Mouse (Mus musculus) G1E (cell line): Measurements from ENCODE around the gene Ugt1a10.

Source experiments
- CTCF ChIP-seq: IDR thresholded peaks from 2 replicates; pipeline ENCODE4 v1.5.1; 2012; ENCODE audit warnings: low read depth, low read length, inconsistent platforms, mixed read lengths
- GATA1 ChIP-seq: IDR thresholded peaks from 2 replicates; pipeline ENCODE4 v1.6.1; 2012; ENCODE audit warnings: borderline replicate concordance, low read length, inconsistent platforms, mixed read lengths
- GATA2 ChIP-seq: IDR thresholded peaks from 2 replicates; pipeline ENCODE4 v1.6.1; 2012; ENCODE audit warnings: low read depth, low read length, inconsistent platforms, borderline replicate concordance

GRCm38 (mm10) chr1:88243861-88244260, 188.7 kb downstream of the Ugt1a10 start:
- TF ChIP-seq CTCF = no peak
- TF ChIP-seq GATA1 = no peak
- no peak for TF ChIP-seq GATA2
